Mouse (Mus musculus): ENCODE data around the gene Gkap1.

- TF ChIP-seq CTCF (IDR thresholded peaks at IDR 0.05; ENCODE audit: extremely low read depth, insufficient read length, insufficient replicate concordance, low read depth, low read length): no peak
- TF ChIP-seq POLR2A (IDR thresholded peaks at IDR 0.05; ENCODE audit: low read depth, low read length): no peak
Measured at GRCm38 (mm10) chr13:58204202-58204601, 71.3 kb downstream of the Gkap1 start.

All from small intestine, adult 2 months (tissue).